Mouse (Mus musculus) erythroblast, embryonic 14.5 days (primary cell): ENCODE data around the gene Dph1.

Experiments used
- GATA1 ChIP-seq: IDR thresholded peaks from 2 replicates; pipeline ENCODE4 v1.6.1; 2012; ENCODE audit warnings: low read length, inconsistent platforms, mixed read lengths
- TAL1 ChIP-seq: IDR thresholded peaks from 3 replicates; pipeline ENCODE4 v1.6.1; 2012; ENCODE audit warnings: low read length, inconsistent platforms, mixed read lengths

DNA sequence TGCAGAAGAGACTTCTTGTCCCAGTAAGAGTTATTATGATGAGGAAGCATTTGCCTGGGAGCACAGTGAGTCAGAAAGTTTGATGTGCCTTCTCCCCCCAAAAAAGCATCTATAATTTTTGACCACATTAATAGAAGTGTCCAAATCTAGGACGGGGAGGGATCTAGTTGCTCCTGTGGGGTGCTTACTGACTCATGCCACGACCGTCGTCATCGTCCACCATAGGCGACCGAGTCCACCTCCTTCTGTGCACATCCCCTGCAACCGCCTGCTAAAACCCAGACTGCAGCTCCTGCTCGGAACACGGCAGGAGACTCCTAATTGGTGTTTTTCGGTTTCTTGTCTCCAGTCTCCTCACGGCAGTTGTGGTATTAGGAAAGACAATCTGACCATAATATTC, 33.0 kb upstream of the Dph1 start:
- TF ChIP-seq GATA1 (no peak), TAL1 (no peak)
